ENCODE assay signal across 9 mouse cellular contexts in the genomic region with DNA sequence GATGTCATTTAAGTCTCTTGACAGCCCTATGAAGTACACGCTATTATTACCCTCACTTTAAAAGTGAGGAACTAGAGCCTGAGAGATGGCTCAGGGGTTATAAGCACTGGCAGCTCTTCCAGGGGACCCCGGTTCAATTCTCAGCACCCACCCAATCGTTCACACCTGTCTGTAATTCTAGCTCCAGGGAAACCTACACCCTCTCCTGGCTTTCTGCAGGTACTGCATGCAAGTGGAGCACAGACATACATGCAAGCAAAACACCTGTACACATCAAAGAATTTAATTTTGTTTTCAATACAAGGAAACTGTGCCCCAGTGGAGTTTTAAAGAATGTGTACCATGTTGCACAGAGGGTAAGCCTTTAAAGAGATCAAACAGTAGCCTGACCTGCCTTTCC. TPM values are rescaled to one million over a fixed set of nuclear protein-coding genes. Genes with fewer than 3 reads are reported as not detected.
A peak's percentile ranks its signal among the peaks of the same experiment; 100 is the strongest.
DNase-seq lines count a peak whose midpoint lies in the region; ATAC-seq lines count a peak whose summit lies in the region.
"Had no signal": no experiment of that assay in that cellular context is flagged by ENCODE, and none has a peak within 500 bp of the region (broad histone marks: within the 10 kb centered on the region; RNA-seq: fewer than 3 reads in every experiment).

No protein-coding gene starts in this region.

- peak overlapping the region; percentile 79 for H3K4me2 ChIP-seq in heart, embryonic 14.5 days (ENCODE audit: low read length)
- H3K4me2 ChIP-seq in neural tube, embryonic 12.5 days (replicated peaks): peak overlapping the region; percentile 70; the same call in 1 of the 2 replicates
- no peak overlapping the region for H3K4me2 ChIP-seq in intestine, embryonic 16.5 days (ENCODE audit: low read depth, low read length)

- no peak overlapping the region for H3K9ac ChIP-seq in heart, embryonic 14.5 days (ENCODE audit: low read length)
- H3K9ac ChIP-seq in neural tube, embryonic 12.5 days: no peak overlapping the region
- H3K9ac ChIP-seq in intestine, embryonic 16.5 days (ENCODE audit: low read depth, low read length): no peak overlapping the region

- no peak for ATAC-seq in heart, embryonic 14.5 days (ENCODE audit: insufficient number of reproducible peaks, insufficient read depth, low FRiP score, low read depth)
- no peak for ATAC-seq in neural tube, embryonic 12.5 days (ENCODE audit: low FRiP score, low read depth)
- no peak for ATAC-seq in intestine, embryonic 16.5 days

- no peak overlapping the region; a peak in 1 of 4 replicates for H3K27ac ChIP-seq in heart, embryonic 14.5 days (replicated peaks in 1 of 2; ENCODE audit: control insufficient read depth in 1 of 2, insufficient read depth in 1 of 2, low read depth in 2 of 2, low read length in 2 of 2)
- H3K27ac ChIP-seq in neural tube, embryonic 12.5 days: no peak overlapping the region
- H3K27ac ChIP-seq in intestine, embryonic 16.5 days (ENCODE audit: low read length): peak overlapping the region; percentile 23; the same call in 1 of the 2 replicates

- no peaks in the 10 kb centered on the region; the same call in 1 of the 2 replicates for H3K9me3 ChIP-seq in heart, embryonic 14.5 days (ENCODE audit: control insufficient read depth, low read length)
- no peaks in the 10 kb centered on the region for H3K9me3 ChIP-seq in neural tube, embryonic 12.5 days
- H3K9me3 ChIP-seq in intestine, embryonic 16.5 days (ENCODE audit: control insufficient read depth, low read length): peaks cover 4% of the 10 kb centered on the region; the same call in 1 of the 2 replicates

- DNase-seq in heart, postnatal 25 days (ENCODE audit: low spot score): no peak
- no peak for DNase-seq in neural tube, embryonic 10.5 days (ENCODE audit: extremely low spot score, low spot score)
- no peak for DNase-seq in cerebellum, adult 11-12 months
- DNase-seq in Muller cell, postnatal 12 days (ENCODE audit: inconsistent ontology term): no peak
- DNase-seq in embryo, embryonic 11 days: no peak
- DNase-seq: adrenal gland, postnatal 25 days had no signal

- 81% methylated on average over 3 of the region's 3 CpGs for WGBS in heart, embryonic 14.5 days
- 91% methylated on average over 3 of the region's 3 CpGs for WGBS in neural tube, embryonic 12.5 days
- WGBS in intestine, embryonic 16.5 days: 87% methylated on average over 3 of the region's 3 CpGs

- peaks cover 15% of the 10 kb centered on the region for H3K36me3 ChIP-seq in heart, embryonic 14.5 days (ENCODE audit: control insufficient read depth, insufficient read depth, low read length)
- no peaks in the 10 kb centered on the region for H3K36me3 ChIP-seq in neural tube, embryonic 12.5 days
- no peaks in the 10 kb centered on the region for H3K36me3 ChIP-seq in intestine, embryonic 16.5 days (ENCODE audit: control insufficient read depth, insufficient read depth, low read length)

- intact Hi-C loops in heart, postnatal 25 days (cut with DNase I): loop anchor here (2.0 to 5.0 kb wide), 2 partner anchors 35 to 77 kb away; no protein-coding TSS in a partner anchor

- H3K4me3 ChIP-seq in heart, embryonic 14.5 days (ENCODE audit: control insufficient read depth in 1 of 2, insufficient read depth in 1 of 2, low read depth in 1 of 2, low read length in 2 of 2): peak overlapping the region in 1 of 2 experiments; percentile 89; a peak in 1 of 4 replicates
- no peak overlapping the region for H3K4me3 ChIP-seq in neural tube, embryonic 12.5 days
- H3K4me3 ChIP-seq in intestine, embryonic 16.5 days (ENCODE audit: low read length): no peak overlapping the region

- H3K27me3 ChIP-seq in heart, embryonic 14.5 days (ENCODE audit: control insufficient read depth, insufficient read depth, low read length): no peaks in the 10 kb centered on the region
- H3K27me3 ChIP-seq in neural tube, embryonic 12.5 days (replicated peaks): no peaks in the 10 kb centered on the region
- H3K27me3 ChIP-seq in intestine, embryonic 16.5 days (replicated peaks; ENCODE audit: control insufficient read depth, insufficient read depth, low read length): no peaks in the 10 kb centered on the region

- H3K4me1 ChIP-seq in heart, embryonic 14.5 days (ENCODE audit: control insufficient read depth in 2 of 2, insufficient read depth in 2 of 2, low read length in 2 of 2): peaks cover 37 to 62% of the 10 kb centered on the region in 2 experiments
- H3K4me1 ChIP-seq in neural tube, embryonic 12.5 days: peaks cover 49% of the 10 kb centered on the region
- H3K4me1 ChIP-seq in intestine, embryonic 16.5 days (ENCODE audit: control insufficient read depth, insufficient read depth, low read length): peaks cover 51% of the 10 kb centered on the region

RNA-seq across cellular contexts. Expression of a gene that starts 2.4 kb away (rescaled TPM):
- 8.5 and 9.7 TPM in 2 replicates for polyA plus RNA-seq in heart, embryonic 14.5 days (2014; fragmentation: Nextera tagmentation; extraction: Ambion mirVana)
- 10 to 100 TPM; 63.5 to 63.6 TPM for total RNA-seq in heart, postnatal 25 days (2021)
- 4.4 and 4.6 TPM in 2 replicates for polyA plus RNA-seq in neural tube, embryonic 12.5 days (2016; fragmentation: Nextera tagmentation; extraction: Ambion mirVana)
- 3.0 and 3.6 TPM in 2 replicates for polyA plus RNA-seq in intestine, embryonic 16.5 days (2015; fragmentation: Nextera tagmentation; extraction: Ambion mirVana)
